10 mouse cellular contexts compared by ENCODE assay signal in genomic region chr4:120024071-120024470, GRCm38 (mm10). TPM values are rescaled to one million over a fixed set of nuclear protein-coding genes. Genes with fewer than 3 reads are reported as not detected.
A peak's percentile ranks its signal among the peaks of the same experiment; 100 is the strongest.
DNase-seq lines count a peak whose midpoint lies in the region; ATAC-seq and TF ChIP-seq lines count a peak whose summit lies in the region.
"Had no signal": no experiment of that assay in that cellular context is flagged by ENCODE, and none has a peak within 500 bp of the region (broad histone marks: within the 10 kb centered on the region; RNA-seq: fewer than 3 reads in every experiment).

No protein-coding gene starts in this region.

- H3K4me1 ChIP-seq in kidney, embryonic 16.5 days (ENCODE audit: insufficient read depth, low read length) = no peaks in the 10 kb centered on the region
- H3K4me1 ChIP-seq in kidney, embryonic 15.5 days = 0 out of 2 replicates have a peak, but pooled peaks cover 4% of the 10 kb centered on the region
- H3K4me1 ChIP-seq in cerebellum, adult 2 months (ENCODE audit: control insufficient read depth, insufficient read depth, low read length) = peaks cover 25% of the 10 kb centered on the region; the same call in 1 of the 2 replicates

- no peak overlapping the region for H3K4me3 ChIP-seq in kidney, embryonic 16.5 days (ENCODE audit: low read length)
- no peak overlapping the region for H3K4me3 ChIP-seq in kidney, embryonic 15.5 days (replicated peaks)
- H3K4me3 ChIP-seq in cerebellum, adult 2 months (replicated peaks; ENCODE audit: insufficient read depth, low read depth, low read length) = no peak overlapping the region
- H3K4me3 ChIP-seq in gastrocnemius, adult 2 months = no peak overlapping the region

- H3K36me3 ChIP-seq in kidney, embryonic 16.5 days (ENCODE audit: insufficient read depth, low read length) = no peaks in the 10 kb centered on the region
- no peaks in the 10 kb centered on the region for H3K36me3 ChIP-seq in kidney, embryonic 15.5 days

- no peak overlapping the region for H3K27ac ChIP-seq in kidney, embryonic 16.5 days (ENCODE audit: low read length)
- no peak overlapping the region for H3K27ac ChIP-seq in kidney, embryonic 15.5 days
- H3K27ac ChIP-seq in cerebellum, adult 2 months (ENCODE audit: insufficient read depth, low read length) = no peak overlapping the region
- H3K27ac ChIP-seq in gastrocnemius, adult 2 months = no peak overlapping the region

- ATAC-seq in kidney, embryonic 16.5 days (ENCODE audit: low FRiP score, low TSS enrichment) = peak; percentile 46; the same call in 1 of the 2 replicates
- no peak for ATAC-seq in kidney, embryonic 15.5 days (replicated peaks; ENCODE audit: low FRiP score)
- ATAC-seq in inflammation-experienced regulatory T-cells, adult 6 months = no peak
- no peak for ATAC-seq in monocyte, adult 5-6 weeks (replicated peaks; ENCODE audit: insufficient number of reproducible peaks, low FRiP score, low TSS enrichment, poor library complexity, severe bottlenecking)
- ATAC-seq: Patski had no signal

- intact Hi-C loops in gastrocnemius, adult 2 months (cut with DNase I) = no loop called here

- no peaks in the 10 kb centered on the region for H3K9me3 ChIP-seq in kidney, embryonic 16.5 days (ENCODE audit: low read length)
- H3K9me3 ChIP-seq in kidney, embryonic 15.5 days (replicated peaks) = no peaks in the 10 kb centered on the region

- TF ChIP-seq POLR2A in cerebellum, adult 2 months (IDR thresholded peaks at IDR 0.05; ENCODE audit: borderline replicate concordance, insufficient read depth, low read length) = no peak

- 59% methylated on average over 10 of the region's 10 CpGs for WGBS in kidney, embryonic 16.5 days
- 58% methylated on average over 10 of the region's 10 CpGs for WGBS in kidney, embryonic 15.5 days
- 17% methylated on average over 10 of the region's 10 CpGs for WGBS in cerebellum, adult 2 months

- no peak overlapping the region for H3K9ac ChIP-seq in kidney, embryonic 16.5 days (replicated peaks; ENCODE audit: low read length)
- H3K9ac ChIP-seq in kidney, embryonic 15.5 days = no peak overlapping the region

- H3K4me2 ChIP-seq in kidney, embryonic 16.5 days (replicated peaks; ENCODE audit: low read depth, low read length) = no peak overlapping the region
- no peak overlapping the region for H3K4me2 ChIP-seq in kidney, embryonic 15.5 days

- H3K27me3 ChIP-seq in kidney, embryonic 16.5 days (ENCODE audit: insufficient read depth, low read length) = no peaks in the 10 kb centered on the region
- H3K27me3 ChIP-seq in kidney, embryonic 15.5 days = no peaks in the 10 kb centered on the region
- no peaks in the 10 kb centered on the region for H3K27me3 ChIP-seq in cerebellum, adult 2 months (ENCODE audit: control insufficient read depth, insufficient read depth, low read length)
- H3K27me3 ChIP-seq: Patski had no signal

- no peak for TF ChIP-seq CTCF in cerebellum, adult 2 months (IDR thresholded peaks at IDR 0.05; ENCODE audit: borderline replicate concordance, insufficient read depth, low read depth, low read length)
- TF ChIP-seq CTCF in gastrocnemius, adult 2 months (IDR thresholded peaks at IDR 0.05) = no peak

- DNase-seq in cerebellum, adult 2 months = peak; percentile 60 to 67
- peak; percentile 47 for DNase-seq in gastrocnemius, adult 2 months
- peak; percentile 48 to 65 for DNase-seq in layer of hippocampus, postnatal 10 days (ENCODE audit: low spot score in 2 of 2)
- peak; percentile 83 to 91 for DNase-seq in right cerebral cortex, postnatal 10 days (ENCODE audit: low spot score in 2 of 2)

RNA-seq across cellular contexts. Expression of gene AL607142.1, which starts 40.7 kb away (rescaled TPM):
- polyA plus RNA-seq in kidney, embryonic 16.5 days (2015; fragmentation: Nextera tagmentation; extraction: Ambion mirVana) = not detected in 2 replicates
- not detected in 2 replicates for polyA plus RNA-seq in kidney, embryonic 15.5 days (2015; fragmentation: Nextera tagmentation; extraction: Ambion mirVana)
- not detected in 2 replicates for polyA plus RNA-seq in cerebellum, adult 2 months (2012; rRNA removed)
- not detected for total RNA-seq in gastrocnemius, adult 2 months (2021)
- not detected for total RNA-seq in layer of hippocampus, postnatal 10 days (2021)
- polyA plus RNA-seq in inflammation-experienced regulatory T-cells, adult 6 months (2017; shearing (Covaris generic)) = not detected
- total RNA-seq in monocyte, adult 5-6 weeks (2017) = not detected in 3 replicates
- polyA plus RNA-seq: gonadal fat pad, adult 2 months; Patski had no signal
